ENCODE assay signal across 8 mouse cellular contexts in the genomic region with DNA sequence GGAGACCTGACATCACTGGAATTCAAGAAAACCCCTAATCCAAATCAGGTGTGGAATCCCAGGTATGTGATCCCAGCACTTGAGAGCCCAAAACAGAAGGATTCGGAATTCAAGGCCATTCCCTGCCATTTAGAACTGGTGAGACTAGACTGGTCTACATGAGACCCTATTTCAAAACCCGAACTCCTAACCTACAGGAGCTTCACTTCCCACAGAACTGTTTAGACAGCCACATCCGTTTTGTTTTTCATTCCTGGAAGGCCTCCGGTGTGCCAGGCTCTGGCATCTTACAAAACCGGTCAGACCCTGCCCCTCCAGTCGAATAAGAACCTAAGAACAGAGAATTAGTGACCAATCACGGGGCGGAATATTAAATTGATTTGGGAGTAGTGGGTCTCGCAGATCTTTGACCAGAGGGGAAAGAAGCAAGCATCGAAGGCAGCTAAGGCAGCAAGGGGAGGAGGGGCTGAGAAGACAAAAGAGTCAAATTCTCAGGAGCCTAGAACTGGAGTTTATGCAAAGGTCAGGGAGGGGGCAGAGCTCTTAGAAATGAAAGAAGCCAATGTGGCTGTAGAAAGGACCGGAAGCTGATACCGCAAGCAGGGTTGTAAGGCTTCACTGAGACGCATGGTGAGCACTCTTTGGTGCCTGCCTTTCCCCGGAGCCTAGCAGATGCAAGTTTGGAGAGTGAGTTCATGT. TPM values are rescaled to one million over a fixed set of nuclear protein-coding genes. Genes with fewer than 3 reads are reported as not detected.
DNase-seq lines count a peak whose midpoint lies in the region; ATAC-seq and TF ChIP-seq lines count a peak whose summit lies in the region.

No protein-coding gene starts in this region.

- peak overlapping the region; percentile 36 for H3K27ac ChIP-seq in heart, embryonic 13.5 days (replicated peaks)
- no peak overlapping the region for H3K27ac ChIP-seq in heart, adult 2 months
- 0 out of 2 replicates have a peak overlapping the region, but pooled peaks have one; percentile 13 for H3K27ac ChIP-seq in liver, embryonic 16.5 days (ENCODE audit: low read length)

- TF ChIP-seq EP300 in heart, adult 2 months (IDR thresholded peaks at IDR 0.05; ENCODE audit: insufficient read depth, low read depth, low read length): no peak

- H3K4me1 ChIP-seq in heart, embryonic 13.5 days: peaks cover 32% of the 10 kb centered on the region
- H3K4me1 ChIP-seq in heart, adult 2 months (ENCODE audit: control insufficient read depth, insufficient read depth, low read length): peaks cover 5% of the 10 kb centered on the region
- H3K4me1 ChIP-seq in liver, embryonic 16.5 days (ENCODE audit: control insufficient read depth, low read depth, low read length): peaks cover 50% of the 10 kb centered on the region

- intact Hi-C loops in heart, adult 2 months (cut with DNase I): no loop called here
- intact Hi-C loops in left cerebral cortex, postnatal 14 days (cut with DNase I): no loop called here

- H3K79me2 ChIP-seq in heart, adult 2 months (replicated peaks; ENCODE audit: control insufficient read depth, insufficient read depth, low read length): no peaks in the 10 kb centered on the region

- DNase-seq in heart, adult 2 months: no peak
- DNase-seq in B cell, adult 2 months: peak; percentile 33 to 38
- DNase-seq in embryo, embryonic 9.5 days (ENCODE audit: extremely low spot score): peak; percentile 69
- DNase-seq in cerebellum, postnatal 4 days (ENCODE audit: low spot score in 2 of 2): no peak
- DNase-seq in adrenal gland, postnatal 10 days: no peak
- DNase-seq in left cerebral cortex, postnatal 14 days (ENCODE audit: low spot score in 2 of 2): no peak

- no peaks in the 10 kb centered on the region for H3K27me3 ChIP-seq in heart, embryonic 13.5 days (replicated peaks)
- H3K27me3 ChIP-seq in heart, adult 2 months (ENCODE audit: control insufficient read depth, insufficient read depth, low read length): no peaks in the 10 kb centered on the region
- H3K27me3 ChIP-seq in liver, embryonic 16.5 days (ENCODE audit: control insufficient read depth, insufficient read depth, low read depth, low read length): no peaks in the 10 kb centered on the region

- 0 out of 2 replicates have a peak, but pooled peaks cover 3% of the 10 kb centered on the region for H3K36me3 ChIP-seq in heart, embryonic 13.5 days
- peaks cover 3% of the 10 kb centered on the region; the same call in 1 of the 2 replicates for H3K36me3 ChIP-seq in heart, adult 2 months (ENCODE audit: control insufficient read depth, insufficient read depth, low read length)
- H3K36me3 ChIP-seq in liver, embryonic 16.5 days (ENCODE audit: control insufficient read depth, insufficient read depth): peaks cover 2% of the 10 kb centered on the region; the same call in 1 of the 2 replicates

- no peak for ATAC-seq in heart, embryonic 13.5 days (ENCODE audit: extremely low read depth, insufficient number of reproducible peaks, low FRiP score, low TSS enrichment)
- no peak for ATAC-seq in liver, embryonic 16.5 days (ENCODE audit: low read depth)

- peak overlapping the region; percentile 47; the same call in 1 of the 2 replicates for H3K9ac ChIP-seq in heart, embryonic 13.5 days
- no peak overlapping the region for H3K9ac ChIP-seq in heart, adult 2 months (ENCODE audit: low read depth, low read length)
- 0 out of 2 replicates have a peak overlapping the region, but pooled peaks have one; percentile 7 for H3K9ac ChIP-seq in liver, embryonic 16.5 days (ENCODE audit: low read depth, low read length)

- peak overlapping the region; percentile 83 for H3K4me2 ChIP-seq in heart, embryonic 13.5 days
- peak overlapping the region; percentile 19 for H3K4me2 ChIP-seq in liver, embryonic 16.5 days (ENCODE audit: low read depth, low read length)

- WGBS in heart, embryonic 13.5 days: 32% methylated on average over 14 of the region's 14 CpGs
- 56% methylated on average over 14 of the region's 14 CpGs for WGBS in heart, adult 2 months
- 28% methylated on average over 14 of the region's 14 CpGs for WGBS in liver, embryonic 16.5 days (ENCODE audit: insufficient replicate concordance)

- H3K9me3 ChIP-seq in heart, embryonic 13.5 days: no peaks in the 10 kb centered on the region
- no peaks in the 10 kb centered on the region for H3K9me3 ChIP-seq in liver, embryonic 16.5 days (replicated peaks; ENCODE audit: control insufficient read depth, low read length)

- H3K4me3 ChIP-seq in heart, embryonic 13.5 days: peak overlapping the region; percentile 21
- no peak overlapping the region for H3K4me3 ChIP-seq in heart, adult 2 months
- H3K4me3 ChIP-seq in liver, embryonic 16.5 days (ENCODE audit: low read depth, low read length): peak overlapping the region; percentile 1; the same call in 1 of the 2 replicates

- no peak for TF ChIP-seq CTCF in heart, adult 2 months (IDR thresholded peaks at IDR 0.05)

- no peak for TF ChIP-seq POLR2A in heart, adult 2 months (IDR thresholded peaks at IDR 0.05; ENCODE audit: insufficient read depth, low read depth, low read length)

RNA-seq across cellular contexts. Expression of a gene that starts 1.4 kb away (rescaled TPM):
- 85.2 and 107 TPM in 2 replicates for polyA plus RNA-seq in heart, embryonic 13.5 days (2015; fragmentation: Nextera tagmentation; extraction: Ambion mirVana)
- total RNA-seq in heart, adult 2 months (2021): 100 to 1,000 TPM; 328 to 349 TPM
- polyA plus RNA-seq in heart, adult 2 months (2012; rRNA removed): 48.8 and 109 TPM in 2 replicates
- polyA plus RNA-seq in liver, embryonic 16.5 days (2015; fragmentation: Nextera tagmentation; extraction: Ambion mirVana): 76.2 and 79.2 TPM in 2 replicates
- 100 to 1,000 TPM; 106 to 108 TPM for total RNA-seq in adrenal gland, postnatal 10 days (2021)
- total RNA-seq in left cerebral cortex, postnatal 14 days (2021): 100 to 1,000 TPM; 185 to 192 TPM

RNA-seq across cellular contexts. Expression of a gene that starts 50.4 kb away (rescaled TPM):
- 248 and 271 TPM in 2 replicates for polyA plus RNA-seq in heart, embryonic 13.5 days (2015; fragmentation: Nextera tagmentation; extraction: Ambion mirVana)
- 10 to 100 TPM; 89.5 to 89.7 TPM for total RNA-seq in heart, adult 2 months (2021)
- 48.8 and 98.2 TPM in 2 replicates for polyA plus RNA-seq in heart, adult 2 months (2012; rRNA removed)
- polyA plus RNA-seq in liver, embryonic 16.5 days (2015; fragmentation: Nextera tagmentation; extraction: Ambion mirVana): 103 and 118 TPM in 2 replicates
- total RNA-seq in adrenal gland, postnatal 10 days (2021): 100 to 1,000 TPM; 114 to 116 TPM
- 100 to 1,000 TPM; 202 to 212 TPM for total RNA-seq in left cerebral cortex, postnatal 14 days (2021)

Comparison
In these comparisons a context has a peak if more than half of its experiments do, and no peak if none do; other contexts are left out.
1. DNase-seq: peak in B cell, adult 2 months (2 of 2) and embryo, embryonic 9.5 days (single experiment); none in heart, adult 2 months (0 of 2), cerebellum, postnatal 4 days (0 of 2), adrenal gland, postnatal 10 days (single experiment) and left cerebral cortex, postnatal 14 days (0 of 2).